Mouse (Mus musculus): ENCODE results near the gene Calu. TPM values are rescaled to one million over a fixed set of nuclear protein-coding genes. Genes with fewer than 3 reads are reported as not detected.

The Calu gene
- 419 and 516 TPM in 2 replicates for polyA plus RNA-seq (2015; fragmentation: Nextera tagmentation; extraction: Ambion mirVana)

DNA sequence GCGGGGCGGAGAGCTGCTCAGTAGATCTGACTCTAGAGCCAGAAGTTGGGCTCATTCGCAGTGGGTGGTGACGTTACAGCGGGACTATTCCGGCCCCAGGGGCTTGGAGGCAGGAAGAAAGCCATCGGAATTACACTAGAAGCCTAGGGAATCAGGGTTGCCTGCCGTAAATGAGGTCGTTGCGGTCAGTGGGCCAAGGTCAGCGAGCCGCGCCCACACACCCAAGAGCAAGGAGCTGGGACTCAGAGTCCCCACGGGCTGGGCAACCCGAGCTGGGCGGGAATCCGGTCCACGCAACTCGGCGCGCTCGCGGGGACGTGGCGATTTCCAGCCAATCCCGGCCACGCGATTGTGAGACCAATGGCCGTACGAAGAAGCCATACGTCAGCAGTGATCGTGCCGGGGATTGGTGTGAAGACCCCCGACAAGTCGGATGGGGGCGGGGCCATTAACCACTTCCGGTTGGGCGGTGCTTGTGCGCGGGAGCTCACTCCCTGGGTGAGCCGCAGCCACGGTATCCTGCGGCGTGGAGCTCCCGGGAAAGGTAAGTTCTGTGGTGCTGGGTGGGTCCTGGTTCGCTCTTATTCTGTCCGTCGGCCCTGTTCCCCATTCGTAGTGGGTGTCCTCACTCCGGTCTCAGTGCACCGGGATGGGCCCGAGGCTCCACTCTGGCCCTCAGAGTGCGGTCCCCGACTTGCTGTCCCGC is at the start of gene Calu:
Gene Calu (plus strand): TSS at position 405 of the 706 bp plus-strand sequence.

DNA sequence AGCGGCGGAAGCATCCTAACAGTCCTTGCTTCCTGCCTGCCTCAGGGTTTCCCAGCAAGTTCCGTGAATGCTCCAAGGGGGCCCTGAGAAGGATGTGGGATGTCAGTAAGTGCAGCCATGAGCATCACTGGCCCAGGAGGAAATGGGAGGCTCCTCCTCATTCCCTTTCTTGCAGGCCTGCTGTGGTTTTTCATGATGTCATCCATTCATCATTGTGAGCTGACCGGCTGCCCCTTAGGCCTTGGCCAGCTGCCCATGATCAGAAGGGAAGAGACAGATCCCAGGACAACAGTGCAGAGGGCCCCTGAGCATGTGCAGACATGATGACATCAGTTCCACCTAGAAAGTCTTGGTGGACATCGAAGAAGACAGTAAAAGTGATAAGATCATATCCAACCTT is 29.0 kb upstream of the Calu start, which contains the start of gene Fam71f1:
Gene Fam71f1 (plus strand): TSS at position 262 of the 400 bp plus-strand sequence.

DNA sequence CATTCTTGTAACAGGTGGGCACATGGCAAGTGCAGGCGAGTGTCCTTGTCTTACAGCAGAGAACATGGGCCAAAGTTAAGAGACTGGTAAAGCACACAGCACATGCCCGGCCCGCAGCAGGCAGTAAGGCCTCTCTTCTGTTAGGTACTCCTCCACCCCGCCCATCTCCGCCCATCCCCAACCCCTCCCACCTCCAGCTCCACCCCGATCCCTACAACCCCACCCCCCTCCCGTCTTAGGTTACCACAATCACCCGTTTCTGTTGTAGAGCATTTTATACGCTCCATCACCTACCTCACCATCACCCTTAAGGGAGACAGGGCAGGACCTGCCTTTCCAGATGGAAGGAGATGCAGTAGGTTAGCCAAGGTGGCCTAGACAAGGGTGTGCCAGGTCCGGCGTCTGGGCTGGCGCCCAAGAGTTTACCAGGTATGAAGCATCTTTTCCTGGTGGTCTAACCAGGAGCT is 40.2 kb downstream of the Calu start, which contains the start of gene Opn1sw:
Gene Opn1sw (minus strand): TSS at position 417 of the 467 bp plus-strand sequence.

DNA sequence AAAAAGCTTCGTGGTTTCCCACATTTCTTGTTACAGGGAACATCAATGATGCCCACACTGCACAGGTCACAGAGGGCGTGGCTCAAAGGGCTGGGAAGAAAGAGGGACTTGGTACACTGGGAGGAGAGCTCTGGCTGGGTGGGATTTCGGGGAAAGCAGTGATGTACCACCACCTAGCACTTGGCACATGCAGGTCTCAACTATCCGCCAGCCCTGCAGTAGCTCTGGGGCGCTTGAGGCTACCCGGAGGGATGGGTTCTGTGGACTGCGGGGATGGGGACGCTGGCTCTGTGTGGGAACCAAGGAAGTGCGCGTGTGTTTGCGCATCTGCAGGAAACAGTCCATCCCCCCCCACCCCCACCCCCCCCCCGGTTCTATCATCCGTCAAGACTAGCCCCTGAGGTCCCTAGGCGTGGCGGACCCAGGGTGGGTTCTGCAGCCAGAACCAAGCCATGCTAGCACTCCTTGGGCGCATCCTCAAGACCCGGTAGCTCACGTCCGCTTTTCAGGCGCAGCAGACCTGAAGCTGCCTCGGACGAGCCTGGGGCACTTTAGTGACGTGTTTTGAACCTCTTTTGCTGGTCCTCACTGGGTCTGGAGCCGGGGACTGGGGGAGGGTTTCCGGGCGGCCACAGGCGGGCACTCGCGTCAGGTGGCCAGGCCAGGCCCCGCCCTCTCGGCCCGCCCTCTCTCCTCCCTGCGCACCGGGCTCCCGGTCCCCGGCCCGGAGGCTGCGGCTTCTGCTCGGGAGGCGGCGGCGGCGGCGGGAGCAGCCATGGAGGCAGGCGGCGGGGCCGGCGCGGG is 48.2 kb downstream of the Calu start, which contains the start of gene Ccdc136:
Gene Ccdc136 (plus strand): TSS at position 400 of the 804 bp plus-strand sequence.

Small RNAs within 50 kb of the gene (microRNA-seq; reads per million reads assigned to microRNA genes)
- not detected for gene Gm26220
- not detected for gene Gm44354

Other genes starting within 250 kb of the Calu start
- 16.0 and 20.4 TPM in 2 replicates for gene Rbm28, start 183.1 kb upstream of the Calu start, polyA plus RNA-seq (2015; fragmentation: Nextera tagmentation; extraction: Ambion mirVana)
- 0.34 and 0.66 TPM in 2 replicates for gene Prrt4, start 168.5 kb upstream of the Calu start, polyA plus RNA-seq (2015; fragmentation: Nextera tagmentation; extraction: Ambion mirVana)
- gene Impdh1, start 131.7 kb upstream of the Calu start, polyA plus RNA-seq (2015; fragmentation: Nextera tagmentation; extraction: Ambion mirVana), result 28.8 and 33.1 TPM in 2 replicates
- 40.2 and 55.8 TPM in 2 replicates for gene Hilpda, start 75.6 kb upstream of the Calu start, polyA plus RNA-seq (2015; fragmentation: Nextera tagmentation; extraction: Ambion mirVana)
- gene Fam71f2, start 68.5 kb upstream of the Calu start, polyA plus RNA-seq (2015; fragmentation: Nextera tagmentation; extraction: Ambion mirVana), result 0.19 TPM in 1 of 2 replicates, not detected in the other
- not detected in 2 replicates for gene Fam71f1, start 28.9 kb upstream of the Calu start, polyA plus RNA-seq (2015; fragmentation: Nextera tagmentation; extraction: Ambion mirVana)
- gene Opn1sw, start 40.4 kb downstream of the Calu start, polyA plus RNA-seq (2015; fragmentation: Nextera tagmentation; extraction: Ambion mirVana), result 3.7 and 5.1 TPM in 2 replicates
- gene Ccdc136, start 48.2 kb downstream of the Calu start, polyA plus RNA-seq (2015; fragmentation: Nextera tagmentation; extraction: Ambion mirVana), result 19.2 and 22.0 TPM in 2 replicates
- gene Flnc, start 85.2 kb downstream of the Calu start, polyA plus RNA-seq (2015; fragmentation: Nextera tagmentation; extraction: Ambion mirVana), result 40.6 and 43.1 TPM in 2 replicates
- gene Atp6v1f, start 119.6 kb downstream of the Calu start, polyA plus RNA-seq (2015; fragmentation: Nextera tagmentation; extraction: Ambion mirVana), result 181 and 228 TPM in 2 replicates
- not detected in 2 replicates for gene Atp6v1fnb, start 123.4 kb downstream of the Calu start, polyA plus RNA-seq (2015; fragmentation: Nextera tagmentation; extraction: Ambion mirVana)
- 7.8 and 8.2 TPM in 2 replicates for gene Kcp, start 159.9 kb downstream of the Calu start, polyA plus RNA-seq (2015; fragmentation: Nextera tagmentation; extraction: Ambion mirVana)
- gene Irf5, start 178.6 kb downstream of the Calu start, polyA plus RNA-seq (2015; fragmentation: Nextera tagmentation; extraction: Ambion mirVana), result 5.6 and 14.5 TPM in 2 replicates